Mouse (Mus musculus): ENCODE results near the gene Fanca.
"Not testable (repeated sequence)": the region's sequence is repeated elsewhere in the genome, so short reads cannot be mapped to it uniquely, and the experiment has no call there.

The Fanca gene

DNA sequence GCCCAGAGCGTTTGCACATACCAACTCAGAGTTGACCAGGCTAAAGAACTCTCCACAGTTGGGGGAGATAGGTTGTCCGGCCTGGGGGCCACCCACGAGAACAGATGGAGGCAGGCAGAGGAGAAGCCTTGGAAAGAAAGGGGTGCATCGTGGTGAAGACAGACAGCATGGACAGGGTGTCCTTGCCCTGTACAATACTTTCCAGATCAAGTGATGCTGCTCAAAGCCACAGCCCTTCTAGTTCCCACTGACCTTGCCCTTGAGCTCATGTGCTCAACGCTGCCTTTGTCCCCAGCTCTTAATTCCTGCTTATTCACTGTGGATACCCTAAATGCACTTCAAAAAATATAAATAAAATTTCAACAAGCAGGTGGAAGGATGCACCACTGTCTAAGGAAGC lies 43.9 kb downstream of the Fanca start:
- no peak for DNase-seq (ENCODE audit: low read depth in 1 of 2, low spot score in 2 of 2)

DNA sequence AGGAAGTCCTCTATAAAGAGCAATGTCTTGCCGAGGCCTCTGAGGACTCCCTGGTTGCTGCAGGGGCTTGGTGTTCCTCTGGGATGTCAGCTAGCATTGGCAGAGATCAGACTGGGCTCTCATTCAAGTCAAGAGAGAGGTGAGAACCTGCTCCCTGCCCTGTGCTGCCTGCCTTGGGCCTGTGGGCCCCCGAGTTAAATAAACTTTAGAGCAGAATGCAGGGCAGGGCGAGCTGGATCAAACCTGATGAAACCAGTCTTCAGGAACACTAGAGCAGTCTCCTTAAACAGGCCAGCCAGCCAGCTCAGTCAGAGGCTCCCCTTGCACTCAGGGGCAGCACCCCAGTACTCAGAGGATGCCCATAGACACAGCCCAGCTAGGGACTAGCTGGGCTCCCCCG lies 46.5 kb downstream of the Fanca start:
- DNase-seq (ENCODE audit: low read depth in 1 of 2, low spot score in 2 of 2) = no peak

DNA sequence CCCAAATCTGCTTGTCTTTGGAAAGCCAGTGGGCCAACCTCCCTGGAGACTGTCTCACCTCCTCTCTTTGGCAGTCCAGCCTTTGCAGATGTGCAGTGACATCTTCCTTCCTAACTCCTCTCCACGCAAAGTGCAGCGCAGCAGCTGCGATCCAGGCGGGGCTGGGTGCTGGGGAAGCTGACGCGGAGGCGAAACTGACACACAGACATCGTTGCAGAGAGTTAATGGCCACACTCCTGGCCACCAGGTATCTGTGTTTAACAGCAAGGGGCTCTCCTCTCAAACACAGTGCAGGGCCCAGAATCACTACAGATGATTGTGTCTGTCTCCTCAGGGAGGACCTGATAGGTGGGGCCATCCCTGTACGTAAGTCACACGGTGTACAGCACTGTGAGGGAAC lies 47.2 kb downstream of the Fanca start:
- no peak for DNase-seq (ENCODE audit: low read depth in 1 of 2, low spot score in 2 of 2)

DNA sequence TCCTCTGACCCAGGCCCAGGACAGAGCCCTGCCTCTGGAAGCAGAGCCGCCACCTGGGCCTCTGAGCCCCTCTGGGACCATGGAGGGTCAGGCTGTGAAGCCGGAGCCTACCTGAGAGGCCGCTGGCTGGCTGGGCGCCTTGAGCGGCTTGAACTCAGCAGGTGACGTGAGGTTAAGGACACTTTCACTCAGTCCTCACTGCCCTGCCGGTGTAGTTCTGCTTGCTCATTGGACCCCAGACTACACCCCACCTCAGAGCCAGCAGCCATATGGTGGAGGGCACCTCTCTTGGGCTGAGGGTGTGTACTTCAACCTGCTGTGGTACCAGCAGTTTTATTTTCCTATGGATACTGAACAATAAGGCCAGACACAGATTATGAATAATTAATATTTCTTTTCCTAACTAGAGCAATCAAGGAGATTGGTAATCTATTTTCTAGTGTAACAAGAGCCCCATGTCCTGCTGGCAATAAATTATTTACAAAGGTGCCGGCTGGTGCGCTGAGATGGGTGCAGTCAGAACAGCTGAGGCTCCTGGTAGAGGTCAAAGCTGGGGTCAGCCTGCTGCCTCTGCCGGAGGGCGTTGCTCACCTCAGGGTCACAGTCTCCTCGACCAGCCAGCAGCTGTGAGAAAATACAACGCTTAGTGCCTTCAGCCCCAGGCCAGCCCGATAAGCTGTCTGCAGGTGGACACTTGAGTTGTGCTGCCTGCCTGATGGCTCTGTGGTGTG lies 50.3 kb downstream of the Fanca start:
- no peak for DNase-seq (ENCODE audit: low read depth in 1 of 2, low spot score in 2 of 2)

DNA sequence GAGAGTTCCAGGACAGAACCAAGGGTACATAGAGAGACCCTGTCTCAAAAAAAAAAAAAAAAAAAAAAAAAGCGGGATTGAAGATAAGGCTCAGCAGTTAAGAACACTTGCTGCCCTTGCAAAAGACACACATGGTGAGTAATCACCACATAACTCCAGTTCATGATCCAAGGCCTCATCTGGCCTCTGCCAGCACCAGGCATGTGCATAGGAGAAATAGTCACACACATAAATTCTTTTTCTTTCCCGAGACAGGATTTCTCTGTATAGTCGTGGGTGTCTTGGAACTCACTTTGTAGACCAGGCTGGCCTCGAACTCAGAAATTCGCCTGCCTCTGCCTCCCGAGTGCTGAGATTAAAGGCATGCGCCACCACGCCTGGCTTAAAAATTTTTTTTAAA lies 60.8 kb downstream of the Fanca start:
- not testable (repeated sequence) for DNase-seq (ENCODE audit: low read depth in 1 of 2, low spot score in 2 of 2)

DNA sequence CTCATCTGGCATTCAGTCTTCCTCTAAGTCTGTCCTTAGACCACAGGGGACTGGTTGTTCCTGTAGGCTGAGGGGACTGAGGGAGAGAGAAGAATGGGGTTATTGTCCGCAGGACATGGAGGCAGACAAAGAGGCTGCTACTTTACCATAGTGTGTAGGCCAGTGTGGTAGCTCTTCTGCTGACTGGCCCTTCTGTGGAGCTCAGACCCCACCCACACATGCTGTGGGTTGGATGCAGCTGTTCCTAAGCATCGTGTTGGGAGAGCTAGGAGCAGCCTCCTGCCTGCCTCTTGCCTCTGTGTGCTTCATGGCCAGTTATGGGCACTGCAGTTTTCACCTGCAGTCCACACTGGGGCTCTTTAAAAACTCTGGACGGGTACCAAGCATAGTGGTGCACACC lies 61.3 kb downstream of the Fanca start:
- DNase-seq (ENCODE audit: low read depth in 1 of 2, low spot score in 2 of 2) = no peak

DNA sequence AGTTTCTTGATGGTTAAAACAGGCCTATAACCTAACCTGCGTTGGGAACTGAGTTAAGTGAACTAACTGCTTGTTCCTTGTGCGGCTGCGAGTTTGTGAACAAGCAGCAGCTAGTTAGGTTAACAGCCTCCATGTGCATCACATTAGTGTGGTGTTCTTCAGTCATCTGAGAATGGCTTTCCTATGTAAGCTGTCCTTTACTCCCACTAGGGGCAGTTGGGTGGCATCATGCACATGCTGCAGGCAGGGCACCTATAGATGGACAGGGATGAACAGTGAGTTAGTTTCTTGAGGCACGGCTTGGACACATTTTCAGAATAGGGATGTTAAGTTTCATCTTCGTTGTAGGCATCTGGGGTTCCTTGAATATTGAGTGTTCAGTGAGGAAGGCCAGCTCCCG lies 63.2 kb downstream of the Fanca start:
- no peak for DNase-seq (ENCODE audit: low read depth in 1 of 2, low spot score in 2 of 2)

DNA sequence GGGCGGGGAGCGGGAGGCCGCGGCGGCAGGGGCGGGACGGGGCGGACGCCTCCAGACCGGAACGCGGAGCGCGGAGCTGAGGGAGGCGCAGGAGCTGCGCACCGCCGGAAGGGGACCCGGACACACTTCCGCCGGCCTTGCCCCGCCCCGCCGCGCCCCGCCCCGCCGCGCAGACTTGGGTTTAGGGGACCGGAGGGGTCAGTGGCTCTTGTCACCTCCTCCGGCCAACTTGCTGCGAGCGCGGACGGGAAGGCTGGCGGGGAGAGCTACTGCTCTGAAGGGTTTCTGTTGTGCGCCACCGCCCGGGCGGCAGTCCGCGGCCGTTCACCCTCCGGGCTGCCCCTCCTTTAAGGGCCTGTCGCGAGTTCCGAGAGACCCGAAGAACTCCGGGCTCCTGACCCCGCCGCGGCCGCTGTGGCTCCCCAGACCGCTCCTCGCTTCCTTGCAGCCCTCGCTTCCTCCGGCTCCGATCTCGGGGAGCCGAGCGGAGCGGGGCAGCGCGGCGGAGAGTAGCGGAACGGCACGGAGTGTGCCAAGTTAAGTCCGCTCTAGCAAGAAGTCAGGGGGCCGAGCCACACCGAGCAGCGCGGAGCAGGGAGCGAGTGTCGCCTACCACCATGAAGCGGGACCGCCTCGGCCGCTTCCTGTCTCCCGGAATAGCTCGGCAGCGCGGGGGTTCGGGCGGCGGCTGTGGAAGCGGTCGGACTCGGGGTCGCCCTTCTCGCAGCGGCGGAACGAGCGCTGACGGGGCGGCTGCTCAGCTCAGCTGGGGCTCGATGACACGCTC lies 64.1 kb downstream of the Fanca start, which contains the start of the genes Zfp276 and Vps9d1:
Zfp276 (plus strand) TSS at position 97 of the 787 bp plus-strand sequence.
Vps9d1 (minus strand) TSS at position 250 of the 787 bp plus-strand sequence.
- DNase-seq (ENCODE audit: low read depth in 1 of 2, low spot score in 2 of 2) = peak in 1 of 2 experiments; percentile 66

DNA sequence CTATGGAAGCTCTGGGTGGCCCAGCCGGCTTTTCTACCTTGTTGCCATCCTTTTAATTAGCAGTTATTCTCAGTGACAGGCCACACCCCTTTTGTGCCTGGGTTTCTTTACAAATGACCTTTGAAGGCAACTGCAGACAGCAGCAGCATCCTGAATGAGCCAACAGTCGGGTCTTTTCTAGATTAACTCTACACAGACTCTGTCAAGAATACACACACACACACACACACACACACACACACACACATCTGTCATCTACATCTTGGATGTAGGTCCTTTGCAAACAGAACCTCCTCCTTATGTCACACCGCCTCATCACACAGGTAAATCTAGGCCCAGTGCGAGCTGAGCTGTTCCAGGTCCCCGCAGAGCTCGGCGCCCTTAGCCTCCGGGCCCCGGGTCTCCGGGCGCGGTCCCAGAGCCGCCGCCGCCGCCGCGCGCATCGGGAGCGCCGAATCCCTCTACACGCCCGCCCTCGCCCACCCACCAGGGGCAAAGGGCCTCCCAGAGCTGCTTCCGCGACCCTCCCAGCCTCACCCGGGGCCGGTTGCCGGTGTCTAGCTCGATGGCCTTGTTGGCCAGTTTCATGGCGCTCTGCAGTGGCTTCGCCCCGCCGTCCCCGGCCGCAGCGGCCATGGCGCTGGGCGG lies 64.8 kb downstream of the Fanca start:
- no peak for DNase-seq (ENCODE audit: low read depth in 1 of 2, low spot score in 2 of 2)

DNA sequence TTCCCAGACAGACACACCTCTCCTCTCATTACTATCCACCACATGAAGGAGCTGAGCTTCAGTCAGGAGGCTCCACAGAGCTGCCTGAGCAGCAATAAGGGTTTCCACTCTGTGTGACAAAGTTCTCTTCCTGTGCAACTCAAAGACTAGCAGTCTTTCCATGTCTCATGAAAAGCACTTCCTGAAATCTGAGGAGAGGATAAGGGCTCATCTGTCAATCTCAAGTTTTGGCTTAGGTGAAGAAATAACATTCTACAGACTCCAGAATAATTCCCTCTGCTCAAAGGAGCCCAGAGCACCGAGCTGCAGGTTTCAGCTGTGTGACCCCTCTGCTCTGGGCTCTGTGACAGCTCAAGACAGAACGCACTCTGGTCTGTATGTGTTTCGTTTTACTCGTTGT lies 65.5 kb downstream of the Fanca start:
- DNase-seq (ENCODE audit: low read depth in 1 of 2, low spot score in 2 of 2) = no peak

DNA sequence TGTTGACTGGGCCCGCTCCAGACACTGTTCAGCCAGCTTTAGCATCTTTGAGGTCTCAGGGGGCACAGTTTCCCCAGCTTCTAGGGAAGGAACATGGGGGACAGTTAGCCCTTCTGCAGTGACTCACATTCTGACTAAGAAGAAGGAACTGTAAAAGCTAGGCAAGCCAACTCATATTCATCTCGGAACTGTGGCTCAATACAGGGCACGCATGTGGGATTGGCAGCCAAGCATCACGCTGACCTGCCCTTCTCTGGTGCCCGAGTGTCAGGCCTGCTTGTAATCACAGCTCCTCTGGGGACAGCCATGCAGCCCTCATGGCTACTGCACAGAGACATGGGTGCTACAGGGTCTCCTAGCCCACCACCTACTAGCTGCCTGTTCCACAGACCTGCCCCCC lies 67.4 kb downstream of the Fanca start:
- DNase-seq (ENCODE audit: low read depth in 1 of 2, low spot score in 2 of 2) = no peak

DNA sequence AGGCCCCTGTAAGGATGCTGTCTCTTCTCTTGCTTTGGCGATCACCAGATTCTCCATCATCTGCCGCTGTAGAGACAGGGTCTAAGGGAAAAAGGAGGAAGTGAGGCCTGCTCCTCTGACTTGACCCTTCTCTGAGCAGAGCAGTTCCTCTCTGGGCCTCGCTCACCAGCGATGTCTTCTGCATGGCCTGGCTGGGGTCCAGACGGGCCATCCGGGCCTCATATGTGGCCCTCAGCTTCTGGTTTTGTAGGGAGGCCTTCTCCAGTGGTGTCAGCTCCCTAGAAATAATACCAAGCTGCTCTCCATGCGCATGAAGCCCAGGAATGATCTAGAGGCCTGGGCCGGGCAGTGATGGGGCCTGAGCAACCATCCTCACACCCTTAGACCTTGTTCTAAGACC lies 69.8 kb downstream of the Fanca start:
- peak; percentile 17 to 48 for DNase-seq (ENCODE audit: low read depth in 1 of 2, low spot score in 2 of 2)

DNA sequence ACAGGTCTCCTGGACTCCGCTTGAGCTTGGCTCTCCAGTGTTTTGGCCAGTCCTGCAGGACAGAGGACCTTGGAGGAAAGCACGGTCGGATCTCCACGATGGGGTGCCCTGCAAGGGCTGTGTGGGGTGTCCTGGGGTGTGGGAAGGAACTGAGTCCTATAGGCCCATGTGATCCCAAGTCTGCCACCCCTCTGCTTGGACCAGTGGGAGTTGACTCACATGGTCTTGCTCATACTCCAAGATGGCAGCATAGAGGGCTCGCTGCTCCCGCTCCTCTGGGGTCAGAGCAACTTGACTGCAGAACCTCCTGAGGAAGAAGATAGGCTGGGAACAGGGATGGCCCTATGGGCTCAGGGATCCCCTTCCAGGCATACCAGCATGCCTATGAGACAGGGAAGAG lies 70.6 kb downstream of the Fanca start:
- DNase-seq (ENCODE audit: low read depth in 1 of 2, low spot score in 2 of 2) = no peak

DNA sequence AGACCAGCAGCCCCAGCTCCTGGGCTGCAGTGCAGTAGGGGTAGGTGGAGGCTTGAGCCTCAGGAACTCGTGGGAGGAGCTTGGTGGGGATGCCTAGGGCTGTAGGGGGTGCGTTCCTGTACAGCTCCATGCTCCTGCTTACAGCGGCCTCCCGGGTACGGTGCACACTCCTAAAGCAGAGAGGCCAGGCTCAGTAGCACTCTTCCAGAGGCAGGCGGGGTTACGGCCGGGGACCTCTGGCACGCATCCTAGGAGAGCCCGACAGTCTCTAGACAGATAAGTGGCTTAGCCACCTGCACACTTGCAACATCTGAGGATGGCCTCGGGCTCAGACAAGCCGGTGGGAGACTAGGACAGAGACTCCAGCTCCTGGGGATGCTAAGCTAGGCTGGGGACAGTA lies 72.8 kb downstream of the Fanca start:
- no peak for DNase-seq (ENCODE audit: low read depth in 1 of 2, low spot score in 2 of 2)

DNA sequence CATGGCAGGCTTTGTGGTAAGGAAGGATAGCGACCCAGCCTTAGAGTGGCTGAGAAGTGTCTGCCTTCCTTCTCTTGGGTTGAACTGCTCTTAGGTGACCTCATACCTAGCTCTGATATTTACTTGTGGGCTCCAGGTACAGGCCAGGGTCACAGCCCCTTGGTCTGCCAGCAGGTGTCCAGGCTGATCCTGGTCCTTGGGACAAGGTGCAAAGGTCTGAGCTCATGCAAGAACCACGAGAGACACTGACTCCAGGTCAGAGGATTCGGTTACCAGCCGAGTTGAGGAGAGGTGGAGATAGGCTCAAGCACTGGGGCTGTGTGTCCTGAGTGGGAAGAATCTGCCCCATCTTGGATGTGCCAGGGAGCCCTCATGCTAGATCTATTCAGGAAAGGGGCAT lies 74.0 kb downstream of the Fanca start:
- DNase-seq (ENCODE audit: low read depth in 1 of 2, low spot score in 2 of 2) = no peak

DNA sequence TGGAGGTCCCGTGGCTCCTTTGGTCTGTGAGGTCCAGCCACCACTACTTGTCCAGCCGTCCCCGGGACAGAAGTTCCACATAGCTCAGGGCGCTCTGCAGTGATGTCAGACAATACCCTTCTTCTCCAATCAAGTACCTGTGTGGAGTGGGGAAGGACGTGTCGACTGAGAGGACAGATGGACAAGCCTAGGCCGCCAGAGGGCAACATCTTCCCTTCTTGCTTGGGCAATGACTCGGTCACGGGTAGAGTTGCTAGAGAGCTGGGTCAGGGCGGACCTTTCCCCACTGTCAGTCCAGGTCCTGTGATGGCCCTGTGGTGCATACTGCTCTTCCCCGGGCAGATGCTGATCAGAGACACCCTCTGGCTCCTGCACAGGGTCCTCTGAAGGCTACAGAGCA lies 75.3 kb downstream of the Fanca start:
- DNase-seq (ENCODE audit: low read depth in 1 of 2, low spot score in 2 of 2) = no peak

DNA sequence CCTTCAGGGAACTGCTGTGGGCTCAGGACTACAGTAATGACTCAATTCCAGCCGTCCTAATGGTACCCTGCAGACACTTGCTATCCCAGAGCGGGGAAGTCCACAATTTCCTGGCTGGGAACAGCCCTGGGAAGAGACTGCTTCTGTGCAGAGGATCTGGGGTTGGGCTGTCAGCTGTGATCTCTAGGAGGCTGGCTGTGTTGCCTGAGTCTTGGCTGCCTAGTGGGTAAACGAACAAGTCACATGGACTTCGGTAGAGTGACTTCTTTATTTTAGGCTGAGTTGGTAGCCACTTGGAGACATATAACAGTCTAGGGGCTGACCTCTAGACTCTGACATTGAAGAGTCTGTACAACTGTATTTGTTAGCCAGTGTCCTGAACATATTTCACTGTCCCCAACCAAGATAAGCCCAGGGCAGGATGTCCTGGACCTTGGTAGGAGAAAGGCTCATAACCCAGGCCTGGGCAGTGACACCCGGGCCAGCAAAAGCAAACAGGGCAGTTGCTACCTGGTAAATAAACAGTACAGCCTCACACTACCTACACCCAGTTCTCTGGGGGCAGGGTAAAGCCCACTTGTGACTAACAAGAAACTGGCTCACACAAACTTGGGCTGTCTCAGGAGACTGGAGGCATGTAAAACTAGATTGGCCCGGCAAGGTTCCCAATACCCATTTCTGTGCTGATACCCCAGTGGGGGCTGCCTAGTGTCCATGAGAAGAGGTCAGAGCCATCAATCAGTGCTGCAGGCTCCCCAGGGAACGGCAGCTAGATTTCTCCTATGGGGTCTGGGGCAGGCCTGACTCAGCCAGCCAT lies 76.1 kb downstream of the Fanca start:
- DNase-seq (ENCODE audit: low read depth in 1 of 2, low spot score in 2 of 2) = no peak

DNA sequence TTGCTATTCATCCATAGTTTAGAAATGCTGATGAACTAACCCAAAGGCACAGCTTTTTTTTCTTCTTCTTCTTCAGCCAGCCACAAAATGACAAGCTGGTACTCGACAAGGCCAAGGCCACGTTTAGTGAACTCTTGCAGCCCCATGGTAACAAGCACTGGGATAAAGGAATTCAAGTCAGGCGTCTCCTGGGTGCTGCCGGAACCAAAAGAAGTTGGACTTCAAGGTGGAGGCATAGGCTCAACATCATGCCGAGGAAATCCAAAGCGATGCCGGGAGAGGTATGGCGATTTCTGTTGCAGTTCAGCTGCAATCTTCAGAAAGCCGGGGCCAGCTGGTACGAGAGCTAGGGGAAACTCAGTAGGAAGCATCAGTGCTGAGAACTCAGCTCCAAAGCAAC lies 79.0 kb downstream of the Fanca start:
- DNase-seq (ENCODE audit: low read depth in 1 of 2, low spot score in 2 of 2) = no peak

DNA sequence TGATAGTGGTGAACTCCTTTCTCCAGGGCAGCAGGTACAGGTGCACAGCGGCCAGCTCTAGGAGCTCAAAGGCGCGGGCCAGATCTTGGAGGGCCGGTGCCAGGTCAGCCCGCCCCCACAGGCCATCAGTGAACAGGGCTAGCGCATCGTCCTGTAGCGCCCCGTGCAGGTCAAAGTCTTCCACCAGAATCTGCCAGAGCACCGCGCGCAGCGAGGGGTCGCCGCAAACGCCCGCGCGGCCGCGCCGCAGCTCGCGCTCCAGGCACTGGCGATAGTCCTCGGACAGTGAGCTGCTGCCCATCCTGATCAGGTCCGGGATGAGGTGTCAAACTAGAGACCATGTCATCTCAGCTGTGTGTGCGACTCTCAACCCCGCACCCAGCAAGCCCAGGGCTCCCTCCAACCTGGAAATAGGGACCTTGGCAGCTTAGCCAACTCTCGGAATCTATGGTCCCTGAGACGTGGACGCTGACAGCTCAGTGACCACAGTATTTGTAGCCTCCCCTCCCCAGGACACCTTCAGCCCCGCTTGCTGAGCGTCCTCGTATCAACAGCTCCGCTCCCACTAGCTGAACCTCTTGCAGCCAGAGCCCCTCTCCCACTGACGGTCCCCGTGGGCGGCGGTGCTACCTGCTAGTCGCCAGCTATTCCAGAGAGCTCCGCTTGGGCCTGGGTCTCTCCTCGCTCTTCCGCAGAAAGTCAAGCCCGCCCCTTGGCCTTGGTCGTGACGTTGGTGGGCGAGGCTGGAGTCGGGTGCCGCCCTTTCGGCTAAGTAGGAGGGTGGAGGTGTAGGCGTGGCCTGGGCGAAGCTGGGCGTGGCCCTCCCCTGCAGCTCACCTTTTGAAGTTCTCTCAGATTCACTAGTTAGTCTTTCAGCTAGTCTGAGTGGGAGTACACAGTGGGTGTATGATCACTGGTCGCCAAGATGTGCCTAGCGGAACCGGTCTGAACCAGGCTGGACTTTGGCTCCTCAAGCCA lies 82.6 kb downstream of the Fanca start, which contains the start of gene Spata2l:
Spata2l (minus strand) TSS at position 714 of the 978 bp plus-strand sequence.
- DNase-seq (ENCODE audit: low read depth in 1 of 2, low spot score in 2 of 2) = peak; percentile 14 to 60
